Mouse (Mus musculus) left cerebral cortex, adult 9 months (tissue): Measurements from ENCODE around the gene Srsf12.
A peak's percentile ranks its signal among the peaks of the same experiment; 100 is the strongest.

Experiments used
- DNase-seq, 2 experiments: peaks; one replicate each; pipeline ENCODE4 v3.0.0; 2022; ENCODE audit warnings: low spot score in 2 of 2

Srsf12 gene

DNA sequence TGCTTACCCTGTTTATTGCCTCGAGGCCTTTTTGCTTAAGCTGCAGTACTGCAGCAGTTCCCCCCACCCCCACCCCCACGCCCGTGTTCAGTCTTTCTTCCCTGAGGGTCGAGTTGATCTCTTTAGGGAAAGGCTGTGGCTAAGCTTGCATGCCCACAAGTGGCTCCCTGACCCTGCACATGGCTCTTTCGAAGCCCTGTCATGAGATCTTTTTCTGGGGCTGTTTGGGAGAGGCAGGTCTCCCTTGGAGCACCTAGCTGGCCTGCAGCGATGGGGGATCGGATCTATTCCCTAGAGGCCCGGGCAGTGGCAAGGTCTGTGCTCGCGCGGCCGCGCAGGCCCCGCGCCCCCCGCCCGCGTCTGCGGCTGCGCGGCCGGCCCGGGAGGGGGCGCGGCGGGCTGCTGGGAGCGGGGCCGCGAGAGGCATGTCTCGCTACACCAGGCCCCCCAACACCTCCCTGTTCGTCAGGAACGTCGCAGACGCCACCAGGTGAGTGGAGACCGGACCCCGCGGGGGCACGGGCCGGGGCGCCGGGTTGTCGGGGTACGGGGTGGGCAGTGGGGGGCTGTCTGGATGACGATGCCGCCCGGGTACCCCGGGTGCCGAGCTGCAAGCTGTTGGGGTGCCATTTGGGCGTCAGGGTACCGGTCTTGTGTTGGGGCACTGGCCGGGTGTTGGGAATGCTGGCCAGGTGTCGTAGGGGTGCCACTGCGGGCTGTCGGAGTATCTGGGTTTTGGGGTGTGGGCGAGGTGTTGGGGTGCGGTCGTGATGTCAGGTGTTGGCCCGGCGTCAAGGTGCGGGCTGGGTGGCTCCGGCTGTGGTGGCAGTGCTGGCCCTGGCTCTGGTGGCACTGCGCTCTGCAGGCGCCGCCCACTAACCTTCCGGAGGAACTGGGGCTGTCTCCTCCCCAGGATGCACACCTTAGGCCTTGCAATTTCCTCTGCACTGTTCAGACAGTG, at the start of gene Srsf12:
TSS of gene Srsf12 (plus strand) at position 111 of the 961 bp plus-strand sequence.
- DNase-seq = peak in 1 of 2 experiments; percentile 46

DNA sequence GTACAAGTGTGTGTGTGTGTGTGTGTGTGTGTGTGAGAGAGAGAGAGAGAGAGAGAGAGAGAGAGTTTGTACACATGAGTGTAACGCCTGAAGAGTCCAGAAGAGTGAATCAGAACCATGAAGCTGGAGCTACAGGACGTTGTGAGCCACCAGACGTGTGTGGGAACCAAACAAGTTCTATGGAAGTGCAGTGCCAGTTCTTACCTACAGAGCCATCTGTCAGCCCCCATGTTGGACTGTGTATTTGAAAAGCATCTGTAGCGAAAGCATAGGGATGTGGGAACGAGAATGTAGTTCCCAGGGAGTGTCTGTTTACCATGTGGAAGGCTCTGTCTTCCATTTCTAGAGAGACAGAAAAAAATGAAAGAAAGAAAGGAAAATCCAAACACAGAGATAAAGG, 25.3 kb upstream of the Srsf12 start:
- DNase-seq = peak in 1 of 2 experiments; percentile 23

DNA sequence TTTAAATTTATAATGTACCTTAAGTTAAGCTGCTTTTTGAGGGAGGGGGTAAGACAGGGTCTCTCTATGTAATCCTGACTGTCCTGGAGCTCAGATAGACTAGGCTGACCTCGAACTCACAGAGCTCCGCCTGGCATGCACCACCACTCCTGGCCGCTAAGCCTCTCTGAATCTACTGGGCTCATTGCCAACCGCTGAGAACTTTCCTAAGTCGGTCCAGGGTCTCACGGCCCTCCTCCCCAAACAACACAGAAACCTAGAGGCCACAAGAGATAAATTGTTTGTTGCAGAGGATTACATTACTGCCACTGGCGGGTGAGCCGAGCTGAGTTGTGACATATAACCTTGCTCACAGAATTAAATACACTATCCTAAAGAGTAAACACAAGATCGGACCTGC, 20.6 kb upstream of the Srsf12 start:
- DNase-seq = peak in 1 of 2 experiments; percentile 20

DNA sequence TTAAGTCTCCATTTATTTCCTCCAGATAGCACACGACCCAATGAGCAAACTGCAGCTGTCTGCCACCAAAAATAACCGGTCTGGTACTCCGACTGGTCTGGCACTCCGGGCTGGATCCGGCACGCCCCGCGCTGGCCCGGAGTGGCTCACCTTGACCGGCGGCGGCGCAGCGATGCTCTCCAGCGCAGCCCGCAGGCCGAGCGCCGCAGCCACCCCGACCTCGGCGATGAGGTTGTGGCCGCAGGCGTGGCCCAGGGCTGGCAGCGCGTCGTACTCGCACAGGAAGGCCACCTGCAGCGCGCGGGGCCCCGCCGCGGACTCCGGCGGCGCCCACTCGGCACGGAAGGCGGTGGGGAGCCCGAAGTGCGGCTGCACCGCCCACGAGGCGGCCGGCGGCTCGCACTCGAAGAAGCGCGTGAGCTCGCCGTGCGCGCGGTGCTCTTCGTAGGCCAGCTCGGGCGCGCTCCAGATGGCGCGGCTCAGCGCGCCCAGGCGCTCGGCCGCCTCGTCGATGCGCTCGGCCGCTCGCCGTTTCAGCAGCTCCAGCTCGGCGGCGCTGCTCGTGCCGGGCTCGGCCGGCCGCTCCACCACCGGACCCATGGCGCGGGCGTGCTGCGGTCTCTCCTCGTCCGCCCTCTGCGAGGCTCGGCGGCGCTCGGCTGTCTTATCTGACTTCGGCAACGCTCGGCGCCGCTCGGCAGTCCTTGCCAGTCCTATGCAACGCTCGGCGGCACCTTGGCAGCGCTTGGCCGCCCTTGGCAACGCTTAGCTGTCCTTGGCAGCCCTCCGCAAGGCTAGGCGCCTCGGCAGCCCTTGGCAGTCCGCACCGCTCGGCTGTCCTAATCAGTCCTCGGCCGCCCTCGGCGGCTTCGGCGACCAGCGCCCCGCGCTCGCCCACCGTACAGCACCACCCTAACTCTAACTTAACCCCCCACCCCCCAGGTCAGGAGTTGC, 19.7 kb upstream of the Srsf12 start:
- DNase-seq = peak; percentile 66 to 89

DNA sequence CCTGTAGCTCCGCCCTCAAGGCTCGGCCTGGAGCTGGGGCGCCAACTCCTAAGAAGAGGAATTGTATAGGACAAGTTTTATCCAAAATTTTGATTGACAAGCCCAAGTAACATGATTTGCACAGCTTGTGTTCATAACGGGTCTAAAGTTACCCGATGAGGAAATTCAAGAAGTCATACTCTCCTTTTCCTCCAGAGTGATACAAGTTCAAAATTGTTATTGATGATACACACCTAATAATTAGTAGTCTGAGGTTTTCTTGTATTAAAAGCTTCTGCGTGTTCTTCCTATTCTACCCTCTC, 19.1 kb upstream of the Srsf12 start, which contains the start of gene Pm20d2:
TSS of gene Pm20d2 (minus strand) at position 3 of the 302 bp plus-strand sequence.
- DNase-seq = no peak

DNA sequence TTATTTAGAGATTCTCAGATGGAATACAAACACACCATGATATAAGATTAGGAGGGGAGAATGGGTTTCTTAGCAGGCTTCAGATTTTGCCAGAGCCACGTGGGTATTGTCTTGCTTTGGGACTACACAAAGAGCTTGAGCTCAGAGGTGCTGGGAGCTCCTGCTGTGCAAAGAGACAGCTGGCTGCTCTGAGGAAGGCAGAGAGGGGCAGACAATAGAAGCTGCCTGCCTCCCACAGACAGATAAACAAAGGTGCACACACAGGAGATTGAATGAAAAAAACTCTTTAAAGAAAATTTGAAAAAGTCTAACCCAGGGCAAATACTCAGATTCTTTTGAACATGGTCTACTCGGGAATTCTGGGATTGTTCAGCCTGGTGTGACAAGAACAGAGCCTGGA, 10.7 kb upstream of the Srsf12 start:
- no peak for DNase-seq

DNA sequence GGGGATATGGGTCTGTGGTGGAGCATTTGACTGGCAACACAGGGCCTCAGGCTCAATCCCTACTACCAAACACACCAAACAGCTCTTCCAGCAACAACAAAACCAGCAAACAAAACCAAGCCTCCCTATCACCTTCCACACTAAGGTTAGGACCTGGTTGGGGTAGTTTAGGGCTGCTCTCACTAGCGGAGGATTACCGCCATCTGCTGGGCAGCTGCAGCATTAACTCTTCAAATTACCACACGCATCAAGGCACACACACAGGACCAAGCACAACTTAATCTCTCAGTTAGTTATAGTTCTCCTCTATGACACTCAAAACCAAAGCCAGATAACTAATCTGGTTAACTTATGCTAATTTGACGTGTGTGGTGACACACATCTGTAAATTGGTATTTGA, 4.1 kb upstream of the Srsf12 start:
- DNase-seq = peak in 1 of 2 experiments; percentile 30

DNA sequence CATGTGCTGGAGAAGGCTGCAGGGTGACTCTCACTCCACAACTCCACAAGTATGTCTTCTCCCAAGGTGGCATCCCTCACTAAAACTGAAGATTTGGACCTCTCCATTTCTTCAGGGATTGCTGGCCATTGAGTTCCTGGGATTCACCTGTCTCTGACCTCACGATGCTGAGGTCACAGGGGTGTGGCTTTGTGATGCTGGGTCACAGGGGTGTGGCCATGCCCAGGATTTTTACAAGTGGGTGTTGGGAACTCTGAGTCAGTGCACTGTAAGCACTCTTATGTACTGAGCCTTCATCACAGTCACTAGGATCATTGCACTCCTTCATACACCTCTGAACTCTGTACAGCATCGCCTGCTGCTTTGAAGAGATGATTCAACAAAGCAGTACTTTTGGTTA, 1.2 kb upstream of the Srsf12 start:
- DNase-seq = no peak

DNA sequence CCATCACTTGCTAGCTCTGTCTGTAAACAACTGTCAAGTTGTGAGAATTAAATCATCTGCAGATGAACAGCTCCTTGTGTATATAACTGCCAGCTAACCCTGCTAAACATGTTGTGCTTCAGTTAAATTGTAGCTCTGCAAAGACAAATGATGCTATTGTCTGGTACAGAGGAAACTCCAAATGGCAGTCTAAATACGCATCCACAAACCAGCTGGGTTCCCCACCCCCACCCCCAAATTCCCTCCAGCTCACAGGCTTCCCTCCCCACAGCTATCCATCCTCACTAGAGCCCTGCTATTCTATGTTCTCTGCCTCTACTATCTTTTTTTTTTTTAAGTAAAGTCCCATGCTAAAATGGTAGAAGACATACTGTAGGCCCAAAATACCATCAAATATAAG, 13.1 kb downstream of the Srsf12 start:
- no peak for DNase-seq

DNA sequence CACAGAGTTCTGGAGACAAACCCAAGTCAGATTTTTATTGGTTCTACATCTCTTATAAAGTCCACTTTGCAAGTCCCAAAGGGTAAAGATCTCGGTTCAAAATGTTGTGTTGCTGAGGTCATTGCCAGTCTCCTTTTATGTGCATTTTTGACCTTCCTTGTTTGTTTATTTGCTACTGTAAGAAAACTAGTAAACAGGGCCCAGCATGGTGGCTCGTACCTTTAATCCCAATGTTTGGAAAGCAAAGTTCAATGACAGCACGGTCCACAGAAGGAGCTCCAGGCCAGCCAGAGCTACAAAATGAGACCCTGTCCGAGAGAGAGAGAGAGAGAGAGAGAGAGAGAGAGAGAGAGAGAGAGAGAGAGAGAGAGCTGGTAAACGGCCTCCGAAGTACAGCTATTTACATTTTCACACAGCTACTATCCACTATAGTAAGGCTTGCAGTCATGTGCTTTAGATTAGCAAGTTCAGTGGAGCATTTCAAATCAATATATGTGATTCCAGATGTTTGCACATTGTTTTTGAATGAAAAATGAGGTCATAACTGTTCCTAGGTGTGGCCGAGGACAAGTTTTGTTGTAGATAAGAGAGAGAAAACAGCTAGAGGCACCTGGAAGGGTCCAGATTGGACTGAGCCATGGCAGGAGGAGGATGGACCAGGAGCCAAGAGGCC, 15.3 kb downstream of the Srsf12 start:
- no peak for DNase-seq

DNA sequence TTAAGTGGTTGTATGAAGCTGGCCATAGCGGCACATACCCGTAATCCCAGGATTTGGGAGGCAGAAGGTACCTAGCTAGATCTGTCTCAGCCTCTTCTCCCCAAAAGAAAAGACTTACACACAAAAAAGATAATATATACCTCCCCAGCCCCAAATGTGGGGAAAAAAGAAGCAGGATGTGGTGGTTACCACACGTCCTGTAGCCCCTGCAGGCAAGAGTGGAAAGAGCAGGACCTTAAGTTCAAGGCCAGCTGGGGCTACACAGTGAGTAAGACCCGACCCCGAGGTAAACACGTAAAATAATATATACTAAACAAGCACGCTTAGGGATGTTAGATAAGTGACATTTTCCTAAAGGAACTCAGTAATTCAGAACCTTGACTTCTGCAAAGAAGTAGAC, 18.4 kb downstream of the Srsf12 start:
- no peak for DNase-seq

DNA sequence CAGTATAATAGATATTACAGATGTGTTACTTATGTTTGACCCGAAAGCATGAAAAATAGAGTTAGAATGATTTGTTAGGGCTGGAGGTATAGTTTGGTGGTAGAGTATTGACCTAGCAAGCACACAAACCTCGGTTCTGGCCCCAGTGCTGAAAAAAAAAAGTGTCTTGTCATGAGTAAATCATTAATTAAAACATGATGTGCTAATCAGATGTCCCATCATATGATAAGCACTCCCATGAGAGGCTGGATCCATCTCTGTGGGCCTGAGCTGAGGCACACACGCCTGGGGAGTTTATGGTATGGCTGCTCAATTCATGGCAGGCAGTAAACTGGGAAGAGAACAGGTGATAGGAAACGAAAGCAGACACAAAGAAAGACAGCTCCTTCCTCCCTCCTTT, 20.8 kb downstream of the Srsf12 start:
- no peak for DNase-seq

DNA sequence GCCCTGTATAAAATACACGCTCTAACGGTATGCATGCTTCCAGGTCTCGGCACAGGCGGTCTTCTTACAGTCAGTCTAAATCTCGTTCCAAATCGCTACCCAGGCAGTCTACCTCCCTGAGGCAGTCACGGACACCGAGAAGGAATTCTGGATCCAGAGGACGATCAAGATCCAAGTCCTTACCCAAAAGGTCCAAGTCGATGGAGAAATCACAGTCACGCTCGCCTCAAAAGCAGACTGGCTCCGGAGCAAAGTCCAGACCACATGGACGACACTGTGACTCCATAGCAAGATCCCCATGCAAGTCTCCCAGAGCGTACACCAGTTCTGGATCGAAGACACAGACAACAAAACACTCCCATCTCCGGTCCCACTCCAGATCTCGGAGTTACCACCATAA, 22.1 kb downstream of the Srsf12 start:
- DNase-seq = no peak

DNA sequence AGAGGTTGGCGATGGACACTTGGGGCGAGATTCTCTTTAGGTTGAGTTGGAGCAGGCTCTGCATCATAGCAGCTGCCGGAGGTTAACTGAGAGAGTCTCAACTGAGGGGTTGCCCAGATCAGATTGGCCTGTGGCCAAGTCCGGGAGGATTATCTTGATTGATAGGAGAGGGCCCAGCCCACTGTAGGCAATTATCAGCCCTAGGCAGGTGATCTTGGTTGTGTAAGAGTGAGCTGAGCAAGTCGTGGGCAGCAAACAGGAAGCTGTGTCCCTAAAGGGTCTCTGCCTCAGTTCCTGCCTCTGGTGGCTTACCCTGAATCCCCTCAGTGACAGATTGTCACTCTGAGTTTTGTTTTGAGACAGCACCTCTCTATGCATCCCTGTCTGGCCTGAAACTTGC, 33.7 kb downstream of the Srsf12 start:
- DNase-seq = no peak

DNA sequence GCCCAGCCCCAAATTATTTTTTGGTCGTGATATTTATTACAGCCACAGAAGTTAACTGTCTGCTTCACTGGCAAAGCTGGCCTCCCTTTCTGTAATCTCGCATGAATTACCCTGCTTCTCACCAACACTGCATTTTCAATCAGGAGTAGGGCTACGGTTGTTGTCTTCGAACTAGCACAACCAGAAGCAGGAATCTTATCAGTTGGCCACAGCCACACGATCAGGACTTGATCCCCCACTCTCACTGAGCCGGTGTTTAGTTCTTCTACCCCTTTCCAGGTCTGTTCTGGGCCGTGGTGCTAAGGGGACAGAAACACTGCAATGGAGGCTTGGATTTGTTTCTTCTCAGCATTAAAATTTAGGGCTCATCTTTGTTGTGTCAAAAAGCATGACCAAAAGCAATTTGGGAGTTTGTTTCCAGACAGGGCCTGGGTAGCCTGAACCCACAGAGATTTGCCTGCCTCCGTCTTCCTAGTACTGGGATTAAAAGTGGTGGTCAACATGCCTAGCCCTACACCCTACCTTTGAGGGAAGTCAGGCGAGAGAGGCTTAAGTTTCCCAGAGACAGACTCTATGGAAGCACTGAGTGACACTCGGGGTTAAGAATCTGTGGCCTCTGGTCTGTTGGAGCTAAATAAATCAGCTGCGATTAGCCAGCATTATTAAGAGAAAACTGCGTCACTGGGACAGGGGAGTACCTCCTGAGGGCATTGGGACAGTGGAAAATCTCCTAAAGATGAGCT, 34.4 kb downstream of the Srsf12 start:
- no peak for DNase-seq

DNA sequence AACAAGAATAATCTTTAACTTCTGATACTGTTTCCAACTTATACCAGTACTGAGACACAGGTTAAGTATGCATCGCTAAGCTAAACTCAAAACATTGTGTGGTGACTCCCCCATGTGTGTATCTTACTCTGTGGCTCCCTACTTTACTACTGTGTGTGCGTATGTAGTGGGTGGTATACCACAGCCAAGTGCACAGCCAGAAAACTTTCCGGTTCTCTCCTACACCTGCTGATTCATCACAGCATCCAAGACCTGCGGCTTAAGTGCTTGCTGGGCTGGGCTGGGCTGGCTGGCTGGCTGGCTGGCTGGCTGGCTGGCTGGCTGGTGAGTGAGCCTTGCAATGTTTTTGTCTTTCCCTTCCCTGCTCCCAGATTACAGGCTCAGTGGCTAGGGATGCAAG, 35.1 kb downstream of the Srsf12 start:
- DNase-seq = peak in 1 of 2 experiments; percentile 24

DNA sequence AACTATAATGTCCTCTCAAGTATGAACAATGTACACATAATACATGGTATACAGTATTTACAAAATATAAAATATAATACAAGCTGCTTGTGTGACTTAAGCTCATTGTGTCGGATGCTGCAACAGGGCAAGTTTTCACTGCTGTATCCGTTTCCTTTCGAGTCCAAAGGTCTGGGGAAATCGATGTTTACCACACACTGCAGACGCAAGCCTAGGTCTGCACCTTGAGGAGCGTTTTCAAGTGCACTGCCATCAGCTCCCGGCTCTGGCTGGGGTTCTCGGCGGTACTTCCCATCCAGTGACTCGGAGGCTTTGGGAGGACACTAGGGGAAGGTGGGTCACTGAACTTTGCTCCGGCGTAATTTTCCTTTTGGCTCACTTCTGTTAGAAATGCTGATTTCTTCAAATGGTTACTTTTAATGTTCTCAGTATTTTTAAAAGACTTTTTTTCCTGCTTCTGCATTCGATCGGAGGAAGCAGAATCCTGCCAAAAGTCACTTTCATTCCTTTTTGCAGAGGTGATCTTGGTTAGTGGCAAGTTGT, 37.1 kb downstream of the Srsf12 start:
- DNase-seq = no peak

DNA sequence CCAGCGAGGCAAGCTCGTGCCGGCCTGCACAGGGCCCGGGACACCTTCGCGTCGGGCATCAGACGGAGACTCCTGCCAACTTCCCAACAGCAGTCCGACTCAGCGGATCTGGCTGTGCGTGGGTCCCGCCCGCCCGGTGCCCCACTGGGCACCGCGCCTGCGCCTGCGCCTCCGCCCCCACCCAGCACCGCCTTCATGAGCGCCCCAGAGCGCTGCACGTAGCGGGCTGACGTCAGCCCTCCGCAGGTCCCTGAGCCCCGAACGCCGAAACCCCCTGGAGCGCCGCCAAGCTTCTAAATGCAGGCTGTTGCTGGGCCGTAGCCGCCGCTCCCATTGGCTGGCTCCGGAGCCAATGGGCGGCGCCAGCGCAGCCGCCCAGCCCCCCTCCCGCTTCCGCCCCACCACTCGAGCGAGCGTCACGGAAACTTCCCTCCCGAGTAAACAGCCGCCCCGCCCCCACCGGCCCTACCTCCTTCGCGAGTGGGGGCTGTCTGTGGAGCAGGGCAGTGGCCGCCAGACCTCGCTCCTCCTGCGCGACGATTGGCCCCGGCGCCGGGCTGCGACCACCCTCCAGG, 38.8 kb downstream of the Srsf12 start:
- peak; percentile 95 to 98 for DNase-seq

DNA sequence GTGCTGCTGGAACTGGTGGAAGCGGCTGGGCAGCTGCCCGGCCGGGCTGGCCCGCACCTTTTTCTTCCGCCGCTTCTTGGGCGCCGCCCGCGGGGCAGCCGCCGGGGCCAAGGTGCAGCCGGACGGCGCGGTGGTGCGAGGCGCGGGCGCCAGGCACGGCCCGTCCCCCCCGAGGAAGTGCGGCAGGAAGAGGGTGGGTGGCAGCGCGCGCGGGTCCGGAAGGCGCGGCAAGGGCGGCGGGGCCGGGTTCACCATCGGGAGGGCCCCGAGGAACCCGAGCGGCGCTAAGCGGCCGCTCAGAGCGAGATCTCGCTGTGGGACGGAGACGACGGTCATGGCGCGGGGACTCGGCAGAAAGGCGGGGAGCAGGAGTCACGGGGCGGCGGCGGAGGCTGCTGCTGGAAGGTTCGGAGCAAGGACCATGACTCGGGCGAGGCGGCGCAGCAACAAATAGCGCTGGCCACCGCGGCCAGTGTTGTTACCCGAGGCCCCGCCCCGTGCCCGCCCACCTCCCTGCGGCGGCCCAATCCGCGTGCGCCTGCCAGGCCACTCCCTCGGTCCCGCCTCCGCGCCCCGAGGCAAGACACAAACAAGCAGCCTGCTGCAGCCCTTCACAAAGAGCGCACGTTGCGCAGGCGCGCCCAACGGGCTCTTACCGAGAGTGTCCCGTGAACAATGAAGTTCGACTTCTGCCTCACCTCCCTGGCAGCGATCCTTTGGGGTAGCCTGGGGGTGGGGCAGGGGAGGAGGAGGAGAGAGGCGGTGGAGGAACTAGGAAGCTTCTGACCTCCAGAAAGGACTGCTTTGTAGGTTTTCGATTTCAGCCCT, 39.5 kb downstream of the Srsf12 start:
- DNase-seq = peak; percentile 96 to 98

DNA sequence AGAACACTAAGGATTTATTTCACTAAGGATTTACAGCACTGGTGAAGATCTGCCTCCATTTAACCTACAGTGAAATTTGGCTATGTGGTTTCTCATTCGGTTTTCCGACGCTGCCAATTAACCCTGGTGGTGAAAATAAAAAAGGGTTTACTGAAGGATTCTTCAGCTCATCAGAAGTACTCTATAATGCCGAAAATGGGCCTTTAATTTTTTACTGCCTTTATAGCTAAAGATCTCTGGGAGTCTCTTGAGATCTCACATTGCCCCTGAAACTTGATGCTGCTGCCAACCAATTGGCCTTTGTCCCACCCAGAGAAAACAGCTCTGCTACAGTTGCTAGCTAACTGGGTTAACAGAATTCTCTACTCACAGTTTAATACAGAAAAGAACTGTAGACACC, 40.1 kb downstream of the Srsf12 start:
- no peak for DNase-seq
